Mouse (Mus musculus) forebrain, embryonic 11.5 days (tissue): ENCODE data around the gene Olfr15. TPM values are rescaled to one million over a fixed set of nuclear protein-coding genes. Genes with fewer than 3 reads are reported as not detected.
"Not testable (repeated sequence)": the region's sequence is repeated elsewhere in the genome, so short reads cannot be mapped to it uniquely, and the experiment has no call there.

ENCODE experiments used
- ATAC-seq: fragments of 200-750 bp; cut with Nextera tagmentation; replicated peaks from 2 replicates; pipeline ENCODE4 v1.8.0; 2017; ENCODE audit warnings: moderate TSS enrichment; ENCODE audit not compliant: low FRiP score
- DNase-seq: peaks from one replicate; pipeline ENCODE4 v3.0.0-alpha.2; 2017; ENCODE audit warnings: low spot score
- H3K27ac ChIP-seq: fragments of 300-500 bp; sonication (generic); 2 replicates; pipeline ENCODE4 v1.5.1; 2014; ENCODE audit warnings: low read depth, low read length
- H3K27me3 ChIP-seq: fragments of 300-500 bp; sonication (generic); 2 replicates; pipeline ENCODE4 v1.6.1; 2014; ENCODE audit warnings: mild to moderate bottlenecking, low read length, mixed read lengths; ENCODE audit not compliant: control insufficient read depth, insufficient read depth
- H3K36me3 ChIP-seq: fragments of 300-500 bp; sonication (generic); 2 replicates; pipeline ENCODE4 v1.6.1; 2014; ENCODE audit warnings: mild to moderate bottlenecking, low read length, moderate library complexity, mixed read lengths; ENCODE audit not compliant: control insufficient read depth, insufficient read depth
- H3K4me1 ChIP-seq: fragments of 300-500 bp; sonication (generic); replicated peaks from 2 replicates; pipeline ENCODE4 v1.6.1; 2014; ENCODE audit warnings: low read length, mixed read lengths; ENCODE audit not compliant: control insufficient read depth, insufficient read depth
- H3K4me2 ChIP-seq: fragments of 300-500 bp; sonication (generic); 2 replicates; pipeline ENCODE4 v1.6.1; 2014; ENCODE audit warnings: low read depth, mild to moderate bottlenecking, low read length, moderate library complexity, mixed read lengths; ENCODE audit not compliant: severe bottlenecking
- H3K4me3 ChIP-seq: fragments of 300-500 bp; sonication (generic); 2 replicates; pipeline ENCODE4 v1.5.1; 2014; ENCODE audit warnings: low read depth, low read length
- H3K9ac ChIP-seq: fragments of 300-500 bp; sonication (generic); 2 replicates; pipeline ENCODE4 v1.6.1; 2014; ENCODE audit warnings: low read length
- H3K9me3 ChIP-seq: fragments of 300-500 bp; sonication (generic); 2 replicates; pipeline ENCODE4 v1.6.1; 2016; ENCODE audit warnings: low read length, mixed read lengths; ENCODE audit not compliant: control insufficient read depth
- WGBS: fragments of 180-500 bp; shearing (Covaris S2); extraction: QIAGEN DNeasy Blood & Tissue Kit; methylation state at CpG from one replicate; pipeline ENCODE4 v1.1.7; 2014; 5-methylcytosine and 5-hydroxymethylcytosine counted together
- polyA plus RNA-seq: library from polyadenylated mRNA; unstranded; fragments of >200 nt; fragmentation: Nextera tagmentation; extraction: Ambion mirVana; gene quantifications from 2 replicates; pipeline ENCODE4 v1.2.1, GENCODE M21; 2014

Gene Olfr15
- 0.21 and 0.33 TPM in 2 replicates for polyA plus RNA-seq

DNA sequence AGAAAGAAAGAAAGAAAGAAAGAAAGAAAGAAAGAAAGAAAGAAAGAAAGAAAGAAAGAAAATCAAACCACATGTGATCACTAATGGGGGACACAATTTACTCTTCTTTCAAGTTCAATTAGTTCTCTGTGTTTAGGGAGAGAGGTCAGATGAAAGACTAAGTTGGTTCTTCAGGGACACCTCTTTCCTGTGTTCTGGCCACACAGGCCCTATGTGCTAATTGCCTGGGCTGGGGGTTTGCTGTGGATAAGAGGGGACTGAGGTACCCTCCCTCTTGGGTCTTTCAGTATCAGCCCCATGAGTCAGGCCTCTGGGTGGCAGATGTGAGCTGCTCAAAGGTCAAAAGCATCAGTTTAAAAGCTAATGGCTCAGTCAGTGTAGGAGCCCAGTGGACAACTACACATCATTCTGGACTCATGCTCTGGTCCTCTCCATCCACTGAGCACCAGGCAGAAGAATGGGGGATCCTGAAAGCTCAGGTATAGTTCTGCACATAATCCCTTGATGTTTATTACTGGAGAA lies at the start of gene Olfr15:
Gene Olfr15, plus strand, starts transcription at position 291 of the 522 bp plus-strand sequence.
- ATAC-seq: no peak

DNA sequence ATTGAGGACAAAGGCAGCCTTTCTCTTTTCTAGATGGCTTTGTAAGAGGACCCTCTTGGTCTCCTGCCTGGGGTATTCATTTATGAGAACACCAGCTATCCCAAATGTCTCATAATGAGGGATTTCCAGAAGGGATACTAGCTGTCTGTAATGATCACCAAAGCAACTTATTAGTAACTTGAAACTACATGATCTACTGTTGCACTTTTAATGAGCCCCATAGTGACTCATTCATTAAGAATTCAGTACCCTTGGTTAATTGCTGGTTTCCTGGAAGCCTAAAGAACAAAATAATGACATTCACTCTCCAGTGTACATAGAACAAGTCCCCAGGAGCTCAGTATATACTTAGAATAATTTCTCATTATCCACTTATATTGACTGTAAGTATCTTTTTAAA lies 49.4 kb upstream of the Olfr15 start:
- H3K4me3 ChIP-seq: no peak overlapping the region
- H3K27ac ChIP-seq: no peak overlapping the region
- no peaks in the 10 kb centered on the region for H3K9me3 ChIP-seq
- no peaks in the 10 kb centered on the region for H3K36me3 ChIP-seq
- DNase-seq (no peak), ATAC-seq (no peak)
- no peak overlapping the region for H3K4me2 ChIP-seq
- no peak overlapping the region for H3K9ac ChIP-seq
- H3K27me3 ChIP-seq: no peaks in the 10 kb centered on the region
- no peaks in the 10 kb centered on the region for H3K4me1 ChIP-seq

More for the DNA sequence above, at the start of gene Olfr15:
- DNase-seq: no peak
- no peaks in the 10 kb centered on the region for H3K9me3 ChIP-seq
- H3K27me3 ChIP-seq: no peaks in the 10 kb centered on the region
- H3K9ac ChIP-seq: no peak within 1 kb of the TSS
- no peak within 1 kb of the TSS for H3K4me2 ChIP-seq
- H3K36me3 ChIP-seq: no peaks in the 10 kb centered on the region
- H3K4me3 ChIP-seq: no peak within 1 kb of the TSS
- no peaks in the 10 kb centered on the region for H3K4me1 ChIP-seq
- no peak within 1 kb of the TSS for H3K27ac ChIP-seq

DNA sequence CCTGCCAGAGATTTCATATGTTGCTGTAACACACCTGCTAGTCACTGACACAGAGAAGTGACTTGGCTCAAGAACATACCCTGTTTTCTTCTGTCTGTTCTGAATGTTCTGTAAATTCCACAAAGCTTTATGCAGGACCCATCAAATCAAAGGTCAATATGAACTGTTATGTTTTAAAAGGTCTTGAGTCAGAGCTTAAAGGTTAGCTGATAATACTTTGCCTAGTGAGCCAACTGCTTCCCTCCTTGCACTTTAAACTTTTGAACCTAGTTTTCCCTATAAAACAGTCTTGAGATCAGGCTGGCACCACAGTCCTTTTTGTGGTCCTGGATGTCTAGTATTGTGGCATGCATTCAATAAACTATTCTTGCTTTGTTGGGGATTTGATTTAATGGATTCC lies 42.3 kb upstream of the Olfr15 start:
- Histone ChIP-seq H3K9ac (no peak overlapping the region), H3K36me3 (no peaks in the 10 kb centered on the region), H3K4me3 (no peak overlapping the region), H3K9me3 (no peaks in the 10 kb centered on the region), H3K4me1 (no peaks in the 10 kb centered on the region), H3K4me2 (no peak overlapping the region), H3K27ac (no peak overlapping the region), H3K27me3 (no peaks in the 10 kb centered on the region)
- no peak for DNase-seq
- no peak for ATAC-seq

DNA sequence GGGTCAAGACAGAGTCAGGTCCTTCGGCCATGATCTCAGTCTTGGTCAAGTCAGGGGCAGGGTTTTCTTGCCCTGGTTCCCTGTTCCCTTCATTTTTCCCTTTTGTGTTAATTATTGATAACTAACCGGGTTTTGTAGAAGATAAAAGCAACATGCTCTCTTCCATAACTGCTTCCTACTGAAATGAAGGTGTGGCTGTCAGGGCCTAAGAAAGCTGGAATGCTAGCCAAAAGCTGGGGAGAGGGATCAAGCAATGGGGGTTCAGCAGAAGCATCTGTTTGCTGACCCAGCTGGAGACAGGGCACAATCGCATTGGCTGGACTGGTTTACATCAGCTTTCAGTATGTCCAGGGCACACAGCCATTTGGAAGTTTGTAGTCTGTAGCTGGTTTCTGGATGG lies 22.5 kb upstream of the Olfr15 start:
- Histone ChIP-seq H3K4me3 (no peak overlapping the region), H3K36me3 (no peaks in the 10 kb centered on the region), H3K9ac (no peak overlapping the region), H3K4me1 (no peaks in the 10 kb centered on the region), H3K4me2 (no peak overlapping the region), H3K9me3 (no peaks in the 10 kb centered on the region; the same call in 1 of the 2 replicates), H3K27me3 (no peaks in the 10 kb centered on the region), H3K27ac (no peak overlapping the region)
- ATAC-seq: no peak
- WGBS: 84% methylated on average over 3 of the region's 3 CpGs
- no peak for DNase-seq

DNA sequence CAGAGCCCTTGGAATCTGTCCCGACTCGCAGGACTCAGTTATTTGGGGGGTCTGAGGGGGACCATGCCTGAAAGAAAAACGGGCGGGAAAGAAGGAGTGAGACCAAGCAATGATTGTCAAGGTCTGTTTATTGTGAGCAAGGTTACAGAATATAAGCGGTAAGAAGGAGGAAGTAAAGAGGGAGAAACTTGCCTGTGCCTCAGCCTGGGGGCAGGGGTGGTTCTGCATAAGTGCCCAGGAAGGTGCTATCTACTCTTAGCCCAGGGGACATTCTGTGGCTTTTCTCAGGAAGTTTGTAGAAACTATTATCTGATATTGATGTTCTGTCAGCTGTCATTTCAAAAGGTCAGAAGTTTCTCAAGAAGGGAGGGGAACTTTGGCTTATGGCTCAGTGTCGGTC lies 16.0 kb upstream of the Olfr15 start:
- not testable (repeated sequence) for H3K9ac ChIP-seq, H3K27ac ChIP-seq, H3K9me3 ChIP-seq, DNase-seq, H3K27me3 ChIP-seq, H3K4me2 ChIP-seq, H3K4me1 ChIP-seq, H3K4me3 ChIP-seq, ATAC-seq, H3K36me3 ChIP-seq
- 82% methylated on average over 6 of the region's 6 CpGs for WGBS

DNA sequence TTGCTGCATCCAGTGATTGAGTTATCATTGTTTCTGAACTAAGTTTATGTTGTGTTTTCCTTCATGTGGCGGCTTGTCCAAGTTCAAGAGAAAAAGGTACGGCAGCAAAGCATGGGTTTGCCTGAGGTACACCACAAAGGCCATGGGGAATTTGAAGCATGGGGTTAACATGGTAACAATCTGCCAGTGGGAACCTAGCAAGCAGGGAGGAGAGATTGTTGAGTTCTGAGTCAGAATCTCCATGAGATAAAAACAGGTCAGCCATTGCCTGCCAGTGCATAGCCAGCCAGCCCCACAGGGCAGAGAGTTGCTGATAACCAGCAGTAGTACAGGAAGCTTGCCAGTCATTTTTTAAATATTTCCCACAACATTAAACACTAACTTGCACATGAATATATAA lies 10.5 kb upstream of the Olfr15 start:
- DNase-seq (no peak), ATAC-seq (no peak)
- no peak overlapping the region for H3K9ac ChIP-seq
- no peaks in the 10 kb centered on the region for H3K4me1 ChIP-seq
- no peak overlapping the region for H3K27ac ChIP-seq
- H3K36me3 ChIP-seq: no peaks in the 10 kb centered on the region
- no peak overlapping the region for H3K4me3 ChIP-seq
- whole genome bisulfite sequencing: 92% methylated on average over 2 of the region's 2 CpGs
- H3K9me3 ChIP-seq: no peaks in the 10 kb centered on the region
- H3K27me3 ChIP-seq: no peaks in the 10 kb centered on the region
- no peak overlapping the region for H3K4me2 ChIP-seq

DNA sequence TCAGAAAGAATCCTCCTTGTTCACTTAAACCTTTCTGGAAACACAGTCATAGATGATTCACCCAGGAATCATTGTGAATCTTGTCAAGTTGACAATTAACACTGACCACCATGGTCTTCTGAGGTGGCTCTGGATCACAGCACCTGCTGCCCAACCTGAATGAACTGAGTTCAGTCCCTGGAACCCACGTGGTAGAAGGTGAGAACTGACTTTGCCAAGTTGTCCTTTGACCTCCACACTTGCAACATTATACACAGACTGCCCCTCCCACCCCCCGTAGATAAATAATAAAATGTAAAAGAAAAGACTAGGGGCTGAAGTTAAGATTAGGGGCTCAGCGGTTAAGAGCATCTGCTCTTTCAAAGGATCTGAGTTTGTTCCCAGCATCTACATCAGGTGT lies 2.7 kb upstream of the Olfr15 start:
- Histone ChIP-seq H3K4me3 (no peak overlapping the region), H3K4me2 (no peak overlapping the region), H3K27ac (no peak overlapping the region), H3K9ac (no peak overlapping the region), H3K27me3 (no peaks in the 10 kb centered on the region), H3K4me1 (no peaks in the 10 kb centered on the region), H3K36me3 (no peaks in the 10 kb centered on the region), H3K9me3 (no peaks in the 10 kb centered on the region)
- no peak for DNase-seq
- no peak for ATAC-seq
- WGBS: 59% methylated on average over 3 of the region's 3 CpGs

DNA sequence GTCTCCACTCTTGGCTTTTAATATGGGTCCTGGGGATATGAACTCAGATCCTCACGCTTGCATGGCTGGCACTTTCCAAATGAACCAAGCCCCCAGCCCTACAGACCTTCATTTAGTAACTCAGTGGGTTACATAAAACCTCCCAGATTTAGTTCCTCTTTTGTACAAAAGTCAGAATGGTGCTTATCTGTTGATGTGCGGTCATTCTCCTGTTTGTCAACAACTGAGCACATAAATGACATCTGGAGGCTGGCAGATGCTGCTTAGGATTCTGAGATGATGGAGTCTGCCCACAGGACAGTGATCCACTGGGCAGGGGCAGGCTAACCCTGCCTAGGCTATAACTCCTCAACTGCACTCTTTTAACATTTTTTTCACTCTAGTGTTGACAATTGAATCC lies 951 bp upstream of the Olfr15 start:
- Histone ChIP-seq H3K27me3 (no peaks in the 10 kb centered on the region), H3K36me3 (no peaks in the 10 kb centered on the region), H3K4me1 (no peaks in the 10 kb centered on the region), H3K4me3 (no peak overlapping the region), H3K27ac (no peak overlapping the region), H3K9me3 (no peaks in the 10 kb centered on the region), H3K9ac (no peak overlapping the region), H3K4me2 (no peak overlapping the region)
- DNase-seq (no peak), ATAC-seq (no peak)
- WGBS: 87% methylated on average over 2 of the region's 2 CpGs

DNA sequence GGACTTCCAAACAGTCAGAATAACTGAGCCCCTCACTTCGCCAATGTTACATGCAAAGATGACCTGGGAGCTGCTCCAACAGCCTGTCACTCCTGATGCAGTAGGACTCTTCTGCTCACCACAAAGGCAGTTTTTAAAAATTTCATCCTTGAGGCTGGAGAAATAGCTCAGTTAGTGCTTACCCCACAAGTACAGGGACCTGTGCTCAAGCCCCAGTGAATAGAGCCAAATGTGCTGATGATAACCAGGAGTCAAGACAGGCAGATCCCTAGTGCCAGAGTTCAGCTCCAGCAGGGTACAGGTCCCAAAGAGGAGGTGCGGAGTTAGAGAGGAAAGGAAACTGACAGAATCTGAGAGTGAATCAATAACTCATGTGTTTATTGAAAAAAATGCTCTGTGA lies 4.8 kb downstream of the Olfr15 start:
- Histone ChIP-seq H3K4me3 (no peak overlapping the region), H3K36me3 (no peaks in the 10 kb centered on the region), H3K4me1 (no peaks in the 10 kb centered on the region), H3K9me3 (no peaks in the 10 kb centered on the region), H3K9ac (no peak overlapping the region), H3K4me2 (no peak overlapping the region), H3K27me3 (no peaks in the 10 kb centered on the region), H3K27ac (no peak overlapping the region)
- WGBS: 81% methylated on average over 2 of the region's 2 CpGs
- DNase-seq (no peak), ATAC-seq (no peak)
